Mouse (Mus musculus) kidney, embryonic 15.5 days (tissue): Measurements from ENCODE around the gene Slc35e2. TPM values are rescaled to one million over a fixed set of nuclear protein-coding genes. Genes with fewer than 3 reads are reported as not detected.
A peak's percentile ranks its signal among the peaks of the same experiment; 100 is the strongest.

ENCODE experiments used
- ATAC-seq: fragments of 200-750 bp; cut with Nextera tagmentation; replicated peaks from 2 replicates; pipeline ENCODE4 v1.8.0; 2017; ENCODE audit warnings: moderate TSS enrichment; ENCODE audit not compliant: low FRiP score
- H3K27ac ChIP-seq: fragments of 300-500 bp; sonication (generic); 2 replicates; pipeline ENCODE4 v1.5.1; 2015; ENCODE audit warnings: mild to moderate bottlenecking, inconsistent platforms
- H3K27me3 ChIP-seq: fragments of 300-500 bp; sonication (generic); 2 replicates; pipeline ENCODE4 v1.6.1; 2015; ENCODE audit warnings: inconsistent platforms
- H3K36me3 ChIP-seq: fragments of 300-500 bp; sonication (generic); 2 replicates; pipeline ENCODE4 v1.6.1; 2015; ENCODE audit warnings: inconsistent platforms
- H3K4me1 ChIP-seq: fragments of 300-500 bp; sonication (generic); 2 replicates; pipeline ENCODE4 v1.6.1; 2015; ENCODE audit warnings: inconsistent platforms
- H3K4me2 ChIP-seq: fragments of 300-500 bp; sonication (generic); 2 replicates; pipeline ENCODE4 v1.6.1; 2015; ENCODE audit warnings: moderate library complexity, mild to moderate bottlenecking, inconsistent platforms
- H3K4me3 ChIP-seq: fragments of 300-500 bp; sonication (generic); replicated peaks from 2 replicates; pipeline ENCODE4 v1.5.1; 2015; ENCODE audit warnings: mild to moderate bottlenecking, inconsistent platforms
- H3K9ac ChIP-seq: fragments of 300-500 bp; sonication (generic); 2 replicates; pipeline ENCODE4 v1.6.1; 2015; ENCODE audit warnings: mild to moderate bottlenecking, inconsistent platforms
- H3K9me3 ChIP-seq: fragments of 300-500 bp; sonication (generic); replicated peaks from 2 replicates; pipeline ENCODE4 v1.6.1; 2016; ENCODE audit warnings: inconsistent platforms
- WGBS: fragments of 180-500 bp; shearing (Covaris S2); methylation state at CpG from one replicate; pipeline ENCODE4 v1.1.7; 2015; ENCODE audit warnings: mixed read lengths; 5-methylcytosine and 5-hydroxymethylcytosine counted together
- polyA plus RNA-seq: library from polyadenylated mRNA; unstranded; fragments of >200 nt; fragmentation: Nextera tagmentation; extraction: Ambion mirVana; gene quantifications from 2 replicates; pipeline ENCODE4 v1.2.1, GENCODE M21; 2015

Gene Slc35e2
- polyA plus RNA-seq, 1 experiment from 2014 or later: 10.4 TPM

DNA sequence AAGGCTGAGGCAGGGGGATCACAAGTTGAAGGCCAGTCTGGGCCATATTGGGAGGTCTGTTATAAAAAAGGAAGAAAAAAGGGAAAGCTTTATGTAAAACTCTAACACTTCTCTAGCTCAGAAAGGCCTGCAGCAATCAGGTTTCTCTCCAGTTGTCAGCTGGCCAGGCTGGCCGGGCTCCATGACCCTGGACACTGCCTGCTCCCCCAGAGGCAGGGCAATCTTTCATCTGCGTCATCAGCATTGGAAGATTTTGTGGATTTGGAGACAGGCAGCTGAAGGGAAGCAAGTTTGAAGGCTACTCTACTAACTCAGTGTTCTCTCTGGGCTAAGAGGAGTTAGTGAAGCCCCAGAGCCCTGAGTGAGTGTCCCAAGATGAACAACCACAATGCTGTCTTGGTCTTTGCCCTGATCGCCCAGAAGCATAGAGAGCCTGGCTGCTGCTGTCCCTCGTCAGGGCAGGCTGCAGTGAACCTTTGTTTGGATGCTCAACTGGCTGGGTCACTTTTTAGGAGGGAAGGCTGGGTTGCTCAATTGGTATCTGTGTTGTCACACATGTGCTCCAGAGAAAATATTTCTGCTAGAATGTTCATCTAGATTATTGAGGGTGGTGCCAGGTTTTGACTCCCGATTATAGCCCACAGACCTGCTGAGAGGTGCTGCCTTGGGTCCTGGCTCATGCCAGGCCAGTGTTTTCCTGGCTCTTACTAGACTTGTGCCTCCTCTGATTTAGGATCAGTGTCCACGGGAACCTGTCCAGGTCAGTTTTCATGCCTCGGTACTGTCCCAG lies 22.7 kb upstream of the Slc35e2 start:
- Histone ChIP-seq H3K9me3 (no peaks in the 10 kb centered on the region), H3K4me2 (no peak overlapping the region), H3K9ac (no peak overlapping the region), H3K36me3 (peaks cover 65% of the 10 kb centered on the region), H3K4me1 (no peaks in the 10 kb centered on the region), H3K27ac (no peak overlapping the region), H3K4me3 (no peak overlapping the region), H3K27me3 (no peaks in the 10 kb centered on the region)
- ATAC-seq: no peak
- WGBS: 89% methylated on average over 7 of the region's 7 CpGs

DNA sequence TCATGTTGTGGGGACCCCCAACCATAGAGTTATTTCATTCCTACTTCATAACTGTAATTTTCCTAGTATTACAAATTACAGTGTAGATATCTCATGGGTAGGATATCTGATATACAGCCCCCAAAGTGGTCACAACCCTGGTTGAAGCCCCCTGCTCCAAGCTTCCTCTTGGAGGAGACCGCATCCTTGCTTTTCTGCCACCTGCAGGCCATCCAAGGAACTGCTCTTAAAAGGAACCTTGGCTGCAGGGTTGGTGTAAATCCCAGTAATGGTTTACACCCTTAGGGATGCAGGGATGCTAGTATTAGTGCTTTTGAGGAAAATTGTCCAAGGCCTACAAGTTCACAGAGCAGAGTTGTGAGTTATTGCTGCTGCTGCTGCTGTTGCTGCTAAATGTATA lies 20.8 kb upstream of the Slc35e2 start:
- ATAC-seq: no peak
- no peaks in the 10 kb centered on the region for H3K9me3 ChIP-seq
- H3K4me1 ChIP-seq: no peaks in the 10 kb centered on the region
- peaks cover 84% of the 10 kb centered on the region for H3K36me3 ChIP-seq
- H3K4me2 ChIP-seq: no peak overlapping the region
- WGBS: 31% methylated on average over 1 of the region's 1 CpGs
- no peak overlapping the region for H3K4me3 ChIP-seq
- H3K27me3 ChIP-seq: no peaks in the 10 kb centered on the region
- H3K9ac ChIP-seq: no peak overlapping the region
- no peak overlapping the region for H3K27ac ChIP-seq

DNA sequence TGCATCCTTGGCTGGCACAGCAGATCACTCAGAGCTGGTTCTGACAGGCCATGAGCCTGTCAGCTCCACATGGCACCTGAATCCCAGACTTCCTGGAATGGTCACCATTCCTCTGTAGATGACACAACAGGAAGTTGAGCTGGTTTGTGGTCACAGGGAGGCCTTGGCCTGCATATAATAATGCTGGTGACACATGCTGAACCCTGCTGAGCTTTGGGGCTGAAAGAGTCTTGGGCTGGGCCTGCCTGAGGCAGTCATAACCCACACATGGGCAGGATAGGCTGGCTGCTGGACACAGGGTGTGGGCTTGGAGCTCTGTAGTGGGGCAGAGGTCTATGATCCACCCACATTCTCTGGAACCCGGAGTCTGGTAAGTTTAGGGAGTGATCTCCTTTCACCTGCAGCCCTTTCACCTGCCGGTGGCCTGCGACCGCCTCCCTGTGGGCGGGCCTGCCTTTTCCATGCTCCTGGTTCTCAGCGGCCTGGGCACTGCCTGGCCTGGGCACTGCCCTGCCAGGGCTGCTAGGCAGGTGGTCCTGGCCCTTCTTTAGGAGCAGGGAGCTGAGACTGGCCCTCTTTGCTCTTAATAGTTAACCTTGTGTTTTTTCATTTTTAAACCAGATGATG lies 18.8 kb upstream of the Slc35e2 start:
- H3K4me3 ChIP-seq: no peak overlapping the region
- WGBS: 92% methylated on average over 6 of the region's 6 CpGs
- H3K27ac ChIP-seq: no peak overlapping the region
- no peak overlapping the region for H3K9ac ChIP-seq
- H3K36me3 ChIP-seq: peaks cover 87% of the 10 kb centered on the region
- ATAC-seq: no peak
- H3K9me3 ChIP-seq: no peaks in the 10 kb centered on the region
- no peaks in the 10 kb centered on the region for H3K4me1 ChIP-seq
- no peak overlapping the region for H3K4me2 ChIP-seq
- H3K27me3 ChIP-seq: no peaks in the 10 kb centered on the region

DNA sequence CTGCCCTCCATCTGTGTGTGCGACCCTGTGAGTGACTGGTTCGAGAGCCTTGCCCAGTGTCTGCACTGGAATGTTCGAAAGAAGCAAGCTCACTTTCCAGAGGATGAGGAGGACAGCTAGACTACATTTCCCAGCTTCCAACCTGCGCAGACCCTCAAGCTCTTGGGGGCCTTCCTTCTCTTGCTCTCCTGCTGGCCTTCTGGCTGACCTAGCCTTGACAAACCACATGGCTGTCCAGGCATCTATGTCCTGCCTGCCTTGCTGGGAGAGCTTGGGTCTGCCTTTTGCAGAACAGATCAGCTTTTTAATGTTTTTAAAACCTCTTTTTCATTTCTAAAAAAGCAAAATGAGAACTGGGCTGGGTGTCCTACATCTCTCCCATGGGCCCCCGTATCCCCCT lies 11.9 kb upstream of the Slc35e2 start:
- H3K9me3 ChIP-seq: no peaks in the 10 kb centered on the region
- WGBS: 92% methylated on average over 5 of the region's 5 CpGs
- peaks cover 60% of the 10 kb centered on the region for H3K36me3 ChIP-seq
- no peak overlapping the region for H3K4me2 ChIP-seq
- H3K4me1 ChIP-seq: no peaks in the 10 kb centered on the region
- no peak overlapping the region for H3K27ac ChIP-seq
- H3K9ac ChIP-seq: no peak overlapping the region
- H3K4me3 ChIP-seq: no peak overlapping the region
- H3K27me3 ChIP-seq: no peaks in the 10 kb centered on the region
- no peak for ATAC-seq

DNA sequence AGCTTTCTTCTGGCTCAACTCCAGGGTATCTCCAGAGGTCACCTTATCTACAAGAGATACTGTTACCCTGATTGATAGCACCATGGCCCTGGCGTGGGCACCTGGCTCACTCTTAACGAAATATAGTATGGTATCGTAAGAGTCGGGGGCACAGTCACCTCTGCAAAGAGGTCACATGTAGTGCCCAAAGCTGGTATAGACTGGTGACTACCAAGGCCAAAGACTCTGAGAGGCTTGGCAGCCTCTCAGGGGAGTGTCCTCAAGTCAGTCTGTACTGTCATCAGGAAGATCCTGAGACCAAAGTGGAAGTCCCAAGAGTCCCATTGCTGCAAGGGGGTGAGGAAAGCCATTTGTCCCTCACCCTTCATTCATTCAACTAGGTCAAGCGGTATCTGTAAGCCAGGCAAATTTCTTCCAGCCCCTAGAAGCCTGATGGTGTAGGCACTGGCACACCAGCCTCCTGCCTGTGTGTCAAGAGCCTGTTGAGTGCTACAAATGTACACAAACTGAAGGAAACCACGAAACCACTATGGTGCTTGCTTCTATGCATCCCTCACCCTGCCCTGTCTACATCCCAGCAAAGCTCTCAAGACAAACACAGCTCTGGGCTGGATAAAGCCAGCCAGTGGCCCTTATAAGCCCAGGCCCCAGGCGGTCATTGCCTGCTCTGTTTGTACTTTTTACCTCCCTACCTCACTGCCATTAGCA lies 10.1 kb upstream of the Slc35e2 start:
- WGBS: 88% methylated on average over 7 of the region's 7 CpGs
- H3K4me3 ChIP-seq: no peak overlapping the region
- ATAC-seq: no peak
- no peak overlapping the region for H3K4me2 ChIP-seq
- no peak overlapping the region for H3K27ac ChIP-seq
- no peaks in the 10 kb centered on the region for H3K27me3 ChIP-seq
- no peaks in the 10 kb centered on the region for H3K4me1 ChIP-seq
- no peak overlapping the region for H3K9ac ChIP-seq
- no peaks in the 10 kb centered on the region for H3K9me3 ChIP-seq
- H3K36me3 ChIP-seq: peaks cover 42% of the 10 kb centered on the region

DNA sequence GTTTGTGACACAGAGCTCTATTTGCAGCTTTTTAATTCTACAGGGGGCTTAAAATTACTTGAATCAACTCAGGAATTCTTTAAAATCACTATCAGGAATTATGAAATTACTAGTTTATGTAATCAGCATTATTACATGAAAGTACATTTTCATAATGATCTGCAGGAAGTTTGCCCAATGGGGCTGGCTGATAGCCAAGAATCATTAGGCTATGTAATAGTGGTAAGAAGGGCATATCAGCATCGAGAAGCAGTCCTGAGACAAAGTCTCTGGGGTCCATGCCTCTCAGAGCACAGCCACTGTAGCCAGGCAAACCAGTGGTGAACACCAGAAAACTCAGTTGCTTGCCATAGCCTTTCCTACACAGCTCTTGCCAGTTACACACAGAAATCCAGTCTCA lies 7.4 kb upstream of the Slc35e2 start:
- H3K27me3 ChIP-seq: no peaks in the 10 kb centered on the region
- no peak overlapping the region for H3K27ac ChIP-seq
- H3K9me3 ChIP-seq: no peaks in the 10 kb centered on the region
- peaks cover 18% of the 10 kb centered on the region for H3K36me3 ChIP-seq
- WGBS: 63% methylated on average over 1 of the region's 1 CpGs
- H3K9ac ChIP-seq: no peak overlapping the region
- no peak overlapping the region for H3K4me3 ChIP-seq
- no peak for ATAC-seq
- no peak overlapping the region for H3K4me2 ChIP-seq
- H3K4me1 ChIP-seq: 0 out of 2 replicates have a peak, but pooled peaks cover 4% of the 10 kb centered on the region

DNA sequence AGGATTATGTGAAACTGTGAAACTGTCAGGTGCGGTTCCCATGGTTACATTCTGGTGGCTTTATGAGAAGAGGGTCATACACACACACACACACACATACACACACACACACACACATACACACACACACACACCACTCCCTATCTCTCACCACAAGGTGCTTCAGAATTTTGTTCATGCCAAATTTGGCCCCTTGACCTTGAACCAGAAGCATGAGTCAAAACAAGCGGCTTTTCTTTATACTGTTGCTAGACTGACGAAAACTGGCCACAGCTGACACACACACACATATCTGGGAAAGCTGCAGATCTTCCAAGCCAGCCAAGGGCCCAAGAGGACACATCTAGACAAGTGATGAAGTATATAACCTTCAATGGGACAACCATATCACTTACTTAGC lies 5.4 kb upstream of the Slc35e2 start:
- no peak overlapping the region for H3K4me2 ChIP-seq
- H3K27ac ChIP-seq: no peak overlapping the region
- 81% methylated on average over 3 of the region's 3 CpGs for WGBS
- H3K27me3 ChIP-seq: no peaks in the 10 kb centered on the region
- no peaks in the 10 kb centered on the region for H3K9me3 ChIP-seq
- no peak overlapping the region for H3K4me3 ChIP-seq
- 0 out of 2 replicates have a peak, but pooled peaks cover 11% of the 10 kb centered on the region for H3K4me1 ChIP-seq
- H3K36me3 ChIP-seq: no peaks in the 10 kb centered on the region
- H3K9ac ChIP-seq: no peak overlapping the region
- no peak for ATAC-seq

DNA sequence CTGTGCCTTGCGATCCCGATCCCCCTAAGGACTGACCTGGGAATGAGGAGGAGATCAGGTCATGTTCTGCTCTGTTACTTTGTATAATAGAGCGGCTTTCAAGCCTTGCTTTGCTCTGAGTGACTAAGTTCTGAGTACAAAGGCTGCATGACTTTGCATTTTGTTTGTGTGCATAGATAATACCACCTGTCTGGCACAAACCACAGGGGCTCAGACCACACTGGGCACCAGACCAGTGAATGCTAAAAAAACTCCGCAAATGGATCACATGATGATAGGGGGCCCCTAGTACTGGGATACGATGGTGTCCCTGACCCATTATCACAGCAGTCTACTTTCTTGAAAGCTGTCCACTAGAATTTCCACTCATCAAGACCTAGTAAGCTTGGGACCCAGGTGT lies 4.6 kb upstream of the Slc35e2 start:
- no peaks in the 10 kb centered on the region for H3K9me3 ChIP-seq
- H3K27me3 ChIP-seq: no peaks in the 10 kb centered on the region
- H3K4me2 ChIP-seq: no peak overlapping the region
- H3K4me3 ChIP-seq: no peak overlapping the region
- 76% methylated on average over 5 of the region's 5 CpGs for WGBS
- H3K36me3 ChIP-seq: no peaks in the 10 kb centered on the region
- H3K4me1 ChIP-seq: 0 out of 2 replicates have a peak, but pooled peaks cover 11% of the 10 kb centered on the region
- no peak overlapping the region for H3K27ac ChIP-seq
- no peak for ATAC-seq
- no peak overlapping the region for H3K9ac ChIP-seq

DNA sequence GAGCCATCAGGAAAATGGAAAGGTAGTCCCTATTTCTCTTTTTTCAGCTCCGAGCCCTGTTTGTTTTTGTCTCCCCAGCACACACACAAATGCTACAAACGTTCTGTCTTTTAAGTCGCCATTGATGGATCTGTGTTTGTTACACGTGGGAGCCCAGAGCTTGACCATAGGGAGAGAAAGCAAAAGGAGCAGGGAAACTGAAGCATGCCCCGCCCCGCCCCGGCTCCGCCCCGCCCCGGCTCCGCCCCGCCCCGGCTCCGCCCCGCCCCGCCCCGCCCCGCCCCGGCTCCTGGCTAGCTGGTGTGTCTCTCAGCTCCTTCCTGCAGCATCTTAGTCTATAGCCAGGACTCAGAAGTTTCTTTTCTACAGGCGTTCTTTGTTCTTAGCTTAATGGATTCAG lies 2.7 kb upstream of the Slc35e2 start:
- H3K9me3 ChIP-seq: no peaks in the 10 kb centered on the region
- no peak for ATAC-seq
- no peak overlapping the region for H3K4me3 ChIP-seq
- peaks cover 21% of the 10 kb centered on the region for H3K4me1 ChIP-seq
- no peak overlapping the region for H3K27ac ChIP-seq
- H3K4me2 ChIP-seq: no peak overlapping the region
- no peak overlapping the region for H3K9ac ChIP-seq
- WGBS: 19% methylated on average over 20 of the region's 20 CpGs
- H3K36me3 ChIP-seq: peaks cover 10% of the 10 kb centered on the region
- H3K27me3 ChIP-seq: no peaks in the 10 kb centered on the region

DNA sequence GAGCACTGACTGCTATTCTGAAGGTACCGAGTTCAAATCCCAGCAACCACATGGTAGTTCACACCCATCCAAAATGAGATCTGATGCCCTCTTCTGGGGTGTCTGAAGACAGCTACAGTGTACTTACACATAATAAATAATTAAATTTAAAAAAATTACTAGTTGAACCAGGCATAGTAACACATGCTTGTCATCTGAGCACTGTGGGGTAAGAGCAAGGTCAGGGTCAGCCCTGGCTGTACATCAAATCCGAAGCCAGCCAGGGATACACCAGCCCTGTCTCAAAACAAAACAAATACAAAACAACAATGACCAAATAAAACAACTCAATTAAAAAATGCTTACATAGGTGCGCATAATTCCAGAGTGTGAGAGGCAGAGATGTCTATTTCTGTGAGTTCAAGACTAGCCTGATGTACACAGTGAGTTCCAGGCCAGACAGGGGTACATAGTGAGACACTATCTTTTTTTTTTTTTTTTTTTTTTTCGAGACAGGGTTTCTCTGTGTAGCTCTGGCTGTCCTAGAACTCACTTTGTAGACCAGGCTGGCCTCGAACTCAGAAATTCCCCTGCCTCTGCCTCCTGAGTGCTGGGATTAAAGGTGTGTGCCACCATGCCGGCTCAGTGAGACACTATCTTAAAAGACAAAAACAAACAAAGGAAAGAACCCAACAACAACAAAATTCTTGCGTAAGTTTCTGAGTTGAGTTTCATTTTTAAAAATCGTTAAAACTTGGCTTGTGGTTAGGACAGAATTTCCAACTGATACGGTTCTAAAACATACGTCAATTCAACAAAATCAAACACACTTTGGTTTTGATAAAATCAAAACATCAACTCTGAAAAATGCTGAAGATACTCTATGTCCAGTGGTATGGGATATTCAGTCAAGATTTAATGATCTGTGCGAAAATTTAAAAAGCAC lies 1.1 kb upstream of the Slc35e2 start:
- no peak overlapping the region for H3K9ac ChIP-seq

DNA sequence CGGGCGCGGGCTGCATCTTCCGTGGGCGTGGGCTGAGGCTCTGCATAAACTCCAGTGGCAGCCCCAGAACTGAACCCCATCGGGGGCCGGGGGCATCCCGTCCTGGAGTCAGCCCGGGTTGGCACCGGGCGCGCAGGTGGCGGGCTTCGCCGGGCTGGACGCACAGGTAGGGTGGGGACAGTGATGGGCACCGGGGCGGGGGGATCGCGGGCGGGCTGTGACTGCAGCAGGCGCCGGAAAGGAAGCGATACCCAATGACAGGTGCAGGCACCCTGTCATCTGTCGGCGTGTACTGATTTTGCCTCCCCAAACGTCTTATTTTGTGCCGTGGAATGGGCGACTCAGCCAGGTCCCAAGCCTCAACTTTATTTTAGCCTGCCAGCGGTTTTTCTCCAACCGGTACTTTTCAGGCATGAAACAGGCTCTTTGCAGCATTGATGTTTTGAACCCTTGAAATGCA lies 811 bp downstream of the Slc35e2 start:
- peak overlapping the region; percentile 99 for H3K27ac ChIP-seq
- peak; percentile 59 for ATAC-seq
- H3K4me3 ChIP-seq: peak overlapping the region; percentile 81
- peaks cover 21% of the 10 kb centered on the region for H3K4me1 ChIP-seq
- peak overlapping the region; percentile 93 for H3K9ac ChIP-seq
- WGBS: under 1% methylated on average over 31 of the region's 31 CpGs
- no peaks in the 10 kb centered on the region for H3K27me3 ChIP-seq
- no peaks in the 10 kb centered on the region for H3K9me3 ChIP-seq
- H3K36me3 ChIP-seq: peaks cover 29% of the 10 kb centered on the region
- H3K4me2 ChIP-seq: peak overlapping the region; percentile 86

More for the DNA sequence above, 1.1 kb upstream of the Slc35e2 start:
- Histone ChIP-seq H3K4me2 (peak overlapping the region; percentile 86), H3K27ac (peak overlapping the region; percentile 99), H3K4me3 (peak overlapping the region; percentile 81), H3K9me3 (no peaks in the 10 kb centered on the region), H3K27me3 (no peaks in the 10 kb centered on the region), H3K36me3 (peaks cover 19% of the 10 kb centered on the region), H3K4me1 (peaks cover 21% of the 10 kb centered on the region)
- 87% methylated on average over 11 of the region's 11 CpGs for WGBS
- no peak for ATAC-seq
